23 mouse cellular contexts compared by ENCODE assay signal in the genomic region with DNA sequence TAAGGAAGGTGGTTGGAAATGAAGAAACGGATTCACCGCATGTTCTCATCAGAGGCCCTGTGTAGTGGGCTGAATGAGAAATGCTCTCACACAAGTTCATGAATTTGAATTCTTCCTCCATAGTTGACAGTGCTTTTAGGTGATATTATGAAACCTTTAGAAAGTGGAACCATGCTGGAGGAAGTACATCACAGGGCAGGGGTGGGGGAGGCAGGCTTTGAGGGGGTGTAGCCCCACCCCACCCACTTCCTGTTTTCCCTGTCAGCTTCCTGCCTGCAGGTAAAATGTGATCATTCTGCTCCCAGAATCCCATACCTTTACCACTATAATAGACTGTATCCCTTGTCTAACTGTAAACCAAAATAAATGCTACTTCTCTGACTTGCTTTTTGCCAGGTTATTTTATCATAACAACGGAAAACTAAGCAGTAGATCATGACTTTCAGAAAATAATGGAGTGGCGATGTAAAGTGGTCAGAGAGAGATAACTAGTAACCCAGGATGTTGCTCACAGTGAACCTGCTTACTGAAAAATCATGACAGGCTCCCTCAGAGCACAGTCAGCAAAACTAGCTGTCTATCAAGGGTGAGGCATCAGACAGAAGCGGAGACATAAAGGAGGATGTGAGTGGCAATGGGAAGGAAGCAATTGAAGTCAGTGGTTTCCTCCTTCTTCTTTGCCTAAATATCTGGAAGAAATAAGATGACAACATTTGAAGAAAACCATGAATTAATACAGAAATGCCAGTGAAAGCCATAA.
DNase-seq lines count a peak whose midpoint lies in the region; ATAC-seq and TF ChIP-seq lines count a peak whose summit lies in the region.
"Had no signal": no experiment of that assay in that cellular context is flagged by ENCODE, and none has a peak within 500 bp of the region (broad histone marks: within the 10 kb centered on the region; RNA-seq: fewer than 3 reads in every experiment).

No protein-coding gene starts in this region.

- no peak for ATAC-seq in liver, postnatal 0 days
- ATAC-seq in liver, embryonic 11.5 days (replicated peaks; ENCODE audit: low FRiP score) = no peak
- ATAC-seq in activated CD4-positive, CD25-positive, alpha-beta regulatory T cell, adult 4 months = peak; percentile 65
- ATAC-seq in monocyte, adult 5-6 weeks (replicated peaks; ENCODE audit: insufficient number of reproducible peaks, low FRiP score, low TSS enrichment, poor library complexity, severe bottlenecking) = peak; percentile 71
- no peak for ATAC-seq in hindbrain, embryonic 14.5 days (ENCODE audit: low FRiP score)
- ATAC-seq in hindbrain, embryonic 13.5 days (ENCODE audit: low FRiP score) = no peak
- ATAC-seq: forebrain, postnatal 0 days; intestine, postnatal 0 days; liver, embryonic 12.5 days had no signal

- H3K36me3 ChIP-seq in liver, postnatal 0 days (replicated peaks; ENCODE audit: insufficient read depth, low read length) = no peaks in the 10 kb centered on the region
- no peaks in the 10 kb centered on the region for H3K36me3 ChIP-seq in liver, embryonic 11.5 days (ENCODE audit: control insufficient read depth, insufficient read depth, low read length)
- H3K36me3 ChIP-seq in hindbrain, embryonic 14.5 days (replicated peaks; ENCODE audit: control insufficient read depth, insufficient read depth) = no peaks in the 10 kb centered on the region
- no peaks in the 10 kb centered on the region for H3K36me3 ChIP-seq in hindbrain, embryonic 13.5 days
- H3K36me3 ChIP-seq: embryonic facial prominence, embryonic 13.5 days; hindbrain, embryonic 12.5 days; limb, embryonic 10.5 days; liver, embryonic 12.5 days; lung, embryonic 15.5 days; neural tube, embryonic 12.5 days had no signal

- no peaks in the 10 kb centered on the region for H3K4me1 ChIP-seq in liver, postnatal 0 days (ENCODE audit: insufficient read depth)
- no peaks in the 10 kb centered on the region for H3K4me1 ChIP-seq in liver, embryonic 11.5 days (replicated peaks; ENCODE audit: control insufficient read depth, insufficient read depth, low read length)
- H3K4me1 ChIP-seq in hindbrain, embryonic 14.5 days (replicated peaks; ENCODE audit: control insufficient read depth, insufficient read depth, low read length) = no peaks in the 10 kb centered on the region
- H3K4me1 ChIP-seq in hindbrain, embryonic 13.5 days (replicated peaks) = no peaks in the 10 kb centered on the region
- H3K4me1 ChIP-seq: embryonic facial prominence, embryonic 13.5 days; hindbrain, embryonic 12.5 days; limb, embryonic 10.5 days; liver, embryonic 12.5 days; lung, embryonic 15.5 days; neural tube, embryonic 12.5 days had no signal

- no peak overlapping the region for H3K27ac ChIP-seq in liver, postnatal 0 days (ENCODE audit: low read depth)
- no peak overlapping the region for H3K27ac ChIP-seq in liver, embryonic 11.5 days (ENCODE audit: low read depth, low read length)
- H3K27ac ChIP-seq in hindbrain, embryonic 14.5 days = no peak overlapping the region
- H3K27ac ChIP-seq in hindbrain, embryonic 13.5 days = no peak overlapping the region
- H3K27ac ChIP-seq: embryonic facial prominence, embryonic 13.5 days; gastrocnemius, adult 2 months; hindbrain, embryonic 12.5 days; kidney, postnatal 0 days; layer of hippocampus, adult 2 months; left cerebral cortex, adult 2 months; limb, embryonic 10.5 days; liver, embryonic 12.5 days; lung, embryonic 15.5 days; neural tube, embryonic 12.5 days had no signal

- no peaks in the 10 kb centered on the region for H3K9me3 ChIP-seq in liver, postnatal 0 days (ENCODE audit: low read length)
- no peaks in the 10 kb centered on the region for H3K9me3 ChIP-seq in liver, embryonic 11.5 days (ENCODE audit: control insufficient read depth, low read length)
- H3K9me3 ChIP-seq in hindbrain, embryonic 14.5 days (ENCODE audit: control insufficient read depth, low read length) = no peaks in the 10 kb centered on the region
- no peaks in the 10 kb centered on the region for H3K9me3 ChIP-seq in hindbrain, embryonic 13.5 days
- H3K9me3 ChIP-seq: embryonic facial prominence, embryonic 13.5 days; hindbrain, embryonic 12.5 days; limb, embryonic 10.5 days; liver, embryonic 12.5 days; lung, embryonic 15.5 days; megakaryocyte, embryonic 14.5 days; neural tube, embryonic 12.5 days had no signal

- TF ChIP-seq CTCF in liver, postnatal 0 days (IDR thresholded peaks at IDR 0.05; ENCODE audit: low read depth) = no peak

- H3K27me3 ChIP-seq in liver, postnatal 0 days (ENCODE audit: insufficient read depth, low read length) = no peaks in the 10 kb centered on the region
- H3K27me3 ChIP-seq in liver, embryonic 11.5 days (replicated peaks; ENCODE audit: control insufficient read depth, insufficient read depth, low read length) = no peaks in the 10 kb centered on the region
- H3K27me3 ChIP-seq in hindbrain, embryonic 14.5 days (ENCODE audit: control insufficient read depth, insufficient read depth, low read length) = no peaks in the 10 kb centered on the region
- no peaks in the 10 kb centered on the region for H3K27me3 ChIP-seq in hindbrain, embryonic 13.5 days
- H3K27me3 ChIP-seq: embryonic facial prominence, embryonic 13.5 days; hindbrain, embryonic 12.5 days; liver, embryonic 12.5 days; lung, embryonic 15.5 days; megakaryocyte, embryonic 14.5 days; neural tube, embryonic 12.5 days had no signal

- DNase-seq in liver, postnatal 0 days = peak; percentile 17
- DNase-seq in liver, embryonic 11.5 days (ENCODE audit: low spot score) = no peak
- peak; percentile 64 for DNase-seq in thymus, postnatal 14 days
- DNase-seq in hindbrain, embryonic 14.5 days (ENCODE audit: low spot score) = no peak
- DNase-seq in adrenal gland, postnatal 10 days = no peak
- DNase-seq: cerebellum, adult 11-12 months; forebrain, postnatal 0 days; gastrocnemius, adult 2 months; right cerebral cortex, postnatal 14 days had no signal

- 59% methylated on average over 5 of the region's 5 CpGs for WGBS in liver, postnatal 0 days (ENCODE audit: insufficient replicate concordance)
- WGBS in liver, embryonic 11.5 days = 63% methylated on average over 5 of the region's 5 CpGs
- 91% methylated on average over 5 of the region's 5 CpGs for WGBS in hindbrain, embryonic 14.5 days
- 89% methylated on average over 5 of the region's 5 CpGs for WGBS in hindbrain, embryonic 13.5 days

- H3K9ac ChIP-seq in liver, postnatal 0 days (replicated peaks) = no peak overlapping the region
- no peak overlapping the region for H3K9ac ChIP-seq in liver, embryonic 11.5 days (ENCODE audit: low read depth, low read length)
- no peak overlapping the region for H3K9ac ChIP-seq in hindbrain, embryonic 14.5 days
- H3K9ac ChIP-seq in hindbrain, embryonic 13.5 days = no peak overlapping the region
- H3K9ac ChIP-seq: embryonic facial prominence, embryonic 13.5 days; forebrain, postnatal 0 days; hindbrain, embryonic 12.5 days; liver, embryonic 12.5 days; lung, embryonic 15.5 days; neural tube, embryonic 12.5 days had no signal

- no peak for TF ChIP-seq EP300 in liver, postnatal 0 days (IDR thresholded peaks at IDR 0.05; ENCODE audit: low read depth)

- no peak overlapping the region for H3K4me3 ChIP-seq in liver, postnatal 0 days (ENCODE audit: low read depth, low read length)
- H3K4me3 ChIP-seq in liver, embryonic 11.5 days (ENCODE audit: low read depth, low read length) = no peak overlapping the region
- no peak overlapping the region for H3K4me3 ChIP-seq in hindbrain, embryonic 14.5 days (replicated peaks; ENCODE audit: low read length)
- H3K4me3 ChIP-seq in hindbrain, embryonic 13.5 days = no peak overlapping the region
- H3K4me3 ChIP-seq: embryonic facial prominence, embryonic 13.5 days; gastrocnemius, adult 2 months; hindbrain, embryonic 12.5 days; layer of hippocampus, adult 2 months; left cerebral cortex, adult 2 months; limb, embryonic 10.5 days; liver, embryonic 12.5 days; lung, embryonic 15.5 days; megakaryocyte, embryonic 14.5 days; neural tube, embryonic 12.5 days had no signal

- no peak overlapping the region for H3K4me2 ChIP-seq in liver, postnatal 0 days (ENCODE audit: low read depth, low read length)
- no peak overlapping the region for H3K4me2 ChIP-seq in liver, embryonic 11.5 days
- H3K4me2 ChIP-seq in hindbrain, embryonic 14.5 days (replicated peaks) = no peak overlapping the region
- H3K4me2 ChIP-seq in hindbrain, embryonic 13.5 days = no peak overlapping the region
- H3K4me2 ChIP-seq: embryonic facial prominence, embryonic 13.5 days; hindbrain, embryonic 12.5 days; liver, embryonic 12.5 days; lung, embryonic 15.5 days; neural tube, embryonic 12.5 days had no signal

Comparison
In these comparisons a context has a peak if more than half of its experiments do, and no peak if none do; other contexts are left out.
1. DNase-seq: peak in liver, postnatal 0 days (single experiment) and thymus, postnatal 14 days (single experiment); none in liver, embryonic 11.5 days (single experiment), hindbrain, embryonic 14.5 days (single experiment) and adrenal gland, postnatal 10 days (single experiment).
2. ATAC-seq: peak in activated CD4-positive, CD25-positive, alpha-beta regulatory T cell, adult 4 months (single experiment) and monocyte, adult 5-6 weeks (single experiment); none in liver, postnatal 0 days (single experiment), liver, embryonic 11.5 days (single experiment), hindbrain, embryonic 14.5 days (single experiment) and hindbrain, embryonic 13.5 days (single experiment).